Mouse (Mus musculus) Patski (cell line): ENCODE measurements around the gene Nfkbil1. TPM values are rescaled to one million over a fixed set of nuclear protein-coding genes. Genes with fewer than 3 reads are reported as not detected.

Experiments used
- ATAC-seq: fragments of 100-300 bp; one replicate; pipeline ENCODE4 v1.8.0; 2021
- CTCF ChIA-PET: fragments of 350-600 bp; sonication (Branson Sonifier 250); formaldehyde crosslinking; loops from one replicate; lab custom pipeline; 2022; ENCODE audit warnings: inconsistent platforms; lab: Charles Lee
- POLR2A ChIA-PET: fragments of 350-600 bp; sonication (Branson Sonifier 250); formaldehyde crosslinking; loops from one replicate; lab custom pipeline; 2022; ENCODE audit warnings: antibody characterized with exemption, inconsistent platforms; lab: Charles Lee
- DNase-seq: peaks from one replicate; pipeline ENCODE4 v3.0.0-alpha.2; 2011; ENCODE audit warnings: low read depth, low spot score
- H3K27me3 ChIP-seq: fragments of 371-371 bp; one replicate; pipeline ENCODE4 v1.5.1; 2021
- CTCF ChIP-seq: fragments of 100-300 bp; IDR thresholded peaks from one replicate; pipeline ENCODE4 v1.5.1; 2021
- in situ Hi-C: fragments of 300-500 bp; cut with MboI; formaldehyde crosslinking; loops from 3 replicates; pipeline ENCODE4 v1.11.1; 2018; ENCODE audit warnings: low pct_unique_long_range_greater_than_20kb, mixed read lengths
- polyA plus RNA-seq: library from polyadenylated mRNA; unstranded; gene quantifications from one replicate; pipeline ENCODE4 v1.2.3, GENCODE M21; 2021

Nfkbil1 gene
- polyA plus RNA-seq, 1 experiment from 2014 or later: 32.8 TPM

DNA sequence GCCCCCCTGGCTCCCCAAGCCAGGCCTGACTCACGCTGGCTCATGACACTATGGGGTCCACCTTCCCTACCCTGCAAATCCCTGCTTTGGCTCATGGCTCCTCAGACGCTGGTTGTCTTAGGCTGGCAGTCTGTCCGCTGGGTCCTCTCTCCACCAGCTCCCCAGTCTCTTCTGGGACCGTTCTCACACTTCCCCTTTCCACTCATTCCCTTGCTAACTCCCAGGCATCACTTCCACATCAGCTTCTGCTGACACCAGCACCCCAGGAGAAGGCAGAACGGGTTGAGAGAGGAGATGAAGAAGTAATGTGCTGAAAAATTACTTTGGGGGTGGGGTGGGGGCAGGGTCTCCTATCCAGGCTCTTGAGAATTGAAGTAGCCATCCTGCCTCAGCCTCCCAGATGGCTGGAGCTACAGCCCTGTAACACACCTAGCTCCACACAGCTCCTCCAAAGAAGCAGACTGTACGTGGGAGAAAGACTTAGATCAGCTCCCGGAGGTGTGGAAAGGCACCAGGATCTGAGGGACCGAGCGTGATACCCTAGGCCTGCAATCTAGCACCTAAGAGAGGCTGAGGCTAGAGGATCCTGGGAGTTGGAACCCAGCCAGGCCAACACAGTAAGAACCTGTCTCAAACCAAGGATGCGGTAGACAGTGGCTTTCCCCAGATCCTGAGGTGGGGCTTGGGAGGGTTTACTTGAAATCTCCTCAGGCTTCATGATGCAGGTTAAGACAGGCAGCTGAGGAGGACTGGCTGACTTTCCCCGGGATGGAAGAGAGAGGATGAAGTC lies 63.0 kb downstream of the Nfkbil1 start:
- ChIA-PET CTCF (interaction anchor here (12.3 kb wide), 1 partner anchor 60 kb away, joined by 239 read pairs; the partner anchor contains the start of genes Atp6v1g2, Ddx39b and Nfkbil1), POLR2A (no interaction called here)
- TF ChIP-seq CTCF: no peak
- in situ Hi-C loops: no loop called here
- no peaks in the 10 kb centered on the region for H3K27me3 ChIP-seq
- DNase-seq (no peak), ATAC-seq (no peak)

Other genes starting within 250 kb of the Nfkbil1 start
- 123 TPM for gene Vars, start 234.8 kb downstream of the Nfkbil1 start, polyA plus RNA-seq
- gene Vwa7, start 219.2 kb downstream of the Nfkbil1 start, polyA plus RNA-seq: 1.2 TPM
- 0.64 TPM for gene Sapcd1, start 207.8 kb downstream of the Nfkbil1 start, polyA plus RNA-seq
- 2.9 TPM for gene Msh5, start 189.0 kb downstream of the Nfkbil1 start, polyA plus RNA-seq
- 671 TPM for gene Clic1, start 185.8 kb downstream of the Nfkbil1 start, polyA plus RNA-seq
- 198 TPM for gene Ddah2, start 176.8 kb downstream of the Nfkbil1 start, polyA plus RNA-seq
- not detected for gene Ly6g6c, start 170.4 kb downstream of the Nfkbil1 start, polyA plus RNA-seq
- gene Mpig6b, start 169.6 kb downstream of the Nfkbil1 start, polyA plus RNA-seq: not detected
- gene Ly6g6e, start 158.9 kb downstream of the Nfkbil1 start, polyA plus RNA-seq: not detected
- gene Ly6g6d, start 157.7 kb downstream of the Nfkbil1 start, polyA plus RNA-seq: 0.19 TPM
- gene Ly6g6f, start 150.2 kb downstream of the Nfkbil1 start, polyA plus RNA-seq: not detected
- 77.3 TPM for gene Abhd16a, start 146.5 kb downstream of the Nfkbil1 start, polyA plus RNA-seq
- gene Ly6g5c, start 127.5 kb downstream of the Nfkbil1 start, polyA plus RNA-seq: not detected
- 0.27 TPM for gene Ly6g5b, start 120.4 kb downstream of the Nfkbil1 start, polyA plus RNA-seq
- gene Gpank1, start 114.3 kb downstream of the Nfkbil1 start, polyA plus RNA-seq: 28.4 TPM
- gene Csnk2b, start 113.7 kb downstream of the Nfkbil1 start, polyA plus RNA-seq: 254 TPM
- gene D17H6S53E, start 109.4 kb downstream of the Nfkbil1 start, polyA plus RNA-seq: 29.3 TPM
- gene Apom, start 103.7 kb downstream of the Nfkbil1 start, polyA plus RNA-seq: 0.15 TPM
- 283 TPM for gene Bag6, start 100.6 kb downstream of the Nfkbil1 start, polyA plus RNA-seq
- gene Prrc2a, start 70.9 kb downstream of the Nfkbil1 start, polyA plus RNA-seq: 300 TPM
- 0.14 TPM for gene Aif1, start 59.7 kb downstream of the Nfkbil1 start, polyA plus RNA-seq
- gene Lst1, start 47.4 kb downstream of the Nfkbil1 start, polyA plus RNA-seq: not detected
- not detected for gene Ltb, start 41.4 kb downstream of the Nfkbil1 start, polyA plus RNA-seq
- not detected for gene Tnf, start 33.8 kb downstream of the Nfkbil1 start, polyA plus RNA-seq
- 0.14 TPM for gene Lta, start 30.4 kb downstream of the Nfkbil1 start, polyA plus RNA-seq
- gene Gm16181, start 15.0 kb downstream of the Nfkbil1 start, polyA plus RNA-seq: 0.54 TPM
- 3.7 TPM for gene Atp6v1g2, start 2.1 kb downstream of the Nfkbil1 start, polyA plus RNA-seq
- 321 TPM for gene Ddx39b, start 6.0 kb upstream of the Nfkbil1 start, polyA plus RNA-seq
- 112 TPM for gene H2-D1, start 26.9 kb upstream of the Nfkbil1 start, polyA plus RNA-seq
- gene H2-Q1, start 84.6 kb upstream of the Nfkbil1 start, polyA plus RNA-seq: 1.1 TPM
- not detected for gene H2-Q2, start 106.5 kb upstream of the Nfkbil1 start, polyA plus RNA-seq
- gene H2-Q4, start 143.8 kb upstream of the Nfkbil1 start, polyA plus RNA-seq: 4.8 TPM
- 0.03 TPM for gene H2-Q6, start 189.1 kb upstream of the Nfkbil1 start, polyA plus RNA-seq
- 0.08 TPM for gene H2-Q7, start 203.4 kb upstream of the Nfkbil1 start, polyA plus RNA-seq
- 0.35 TPM for gene H2-Q10, start 234.3 kb upstream of the Nfkbil1 start, polyA plus RNA-seq